Mouse (Mus musculus) E14TG2a.4 (cell line): ENCODE results near the gene Med11.

ENCODE experiments used
- CTCF ChIP-seq: conservative IDR thresholded peaks from 2 replicates; pipeline ENCODE4 v1.5.1; 2014; ENCODE audit warnings: low read length
- NANOG ChIP-seq: IDR thresholded peaks from 2 replicates; pipeline ENCODE4 v1.6.1; 2014; ENCODE audit warnings: borderline replicate concordance, low read length, mixed read lengths
- POU5F1 ChIP-seq: IDR thresholded peaks from 2 replicates; pipeline ENCODE4 v1.6.1; 2014; ENCODE audit warnings: low read length, borderline replicate concordance

DNA sequence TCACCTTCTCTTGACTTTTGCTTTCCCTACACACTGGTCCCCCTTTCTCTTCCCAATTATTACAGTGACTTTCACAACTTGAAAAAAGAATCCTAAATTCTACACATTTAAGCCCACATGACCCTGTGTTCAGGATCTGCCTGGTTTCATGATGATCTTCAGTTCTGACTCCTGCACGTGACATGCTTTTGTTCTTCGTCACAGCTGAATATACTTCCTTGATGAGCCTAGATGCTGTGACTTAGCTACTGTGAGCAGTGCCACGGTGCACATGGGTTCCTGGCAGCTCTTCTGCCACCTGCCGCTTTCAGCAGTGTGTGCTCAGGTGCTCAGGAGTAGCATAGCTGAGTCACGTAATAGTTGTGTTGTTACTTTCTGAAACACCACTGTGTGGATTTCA is 39.1 kb upstream of the Med11 start:
- TF ChIP-seq CTCF (no peak), NANOG (no peak), POU5F1 (no peak)
